ENCODE assay signal across 27 mouse cellular contexts in genomic region chr16:44410176-44410575, GRCm38 (mm10). TPM values are rescaled to one million over a fixed set of nuclear protein-coding genes. Genes with fewer than 3 reads are reported as not detected.
DNase-seq lines count a peak whose midpoint lies in the region; ATAC-seq and TF ChIP-seq lines count a peak whose summit lies in the region.
"Had no signal": no experiment of that assay in that cellular context is flagged by ENCODE, and none has a peak within 500 bp of the region (broad histone marks: within the 10 kb centered on the region; RNA-seq: fewer than 3 reads in every experiment).

No protein-coding gene starts in this region.

- no peak for TF ChIP-seq POLR2A in brain, embryonic 14.5 days (IDR thresholded peaks at IDR 0.05; ENCODE audit: borderline replicate concordance, extremely low read depth, insufficient read depth, insufficient read length, poor library complexity, severe bottlenecking)

- no peak for TF ChIP-seq EP300 in liver, postnatal 0 days (IDR thresholded peaks at IDR 0.05; ENCODE audit: low read depth)

- H3K4me2 ChIP-seq in liver, embryonic 16.5 days (ENCODE audit: low read depth, low read length) = no peak overlapping the region
- H3K4me2 ChIP-seq in liver, postnatal 0 days (ENCODE audit: low read depth, low read length) = no peak overlapping the region
- no peak overlapping the region for H3K4me2 ChIP-seq in forebrain, embryonic 14.5 days (ENCODE audit: low read length)
- H3K4me2 ChIP-seq: hindbrain, embryonic 12.5 days; intestine, embryonic 15.5 days; limb, embryonic 13.5 days; liver, embryonic 13.5 days had no signal

- no peaks in the 10 kb centered on the region for H3K36me3 ChIP-seq in liver, embryonic 16.5 days (ENCODE audit: control insufficient read depth, insufficient read depth)
- H3K36me3 ChIP-seq in liver, postnatal 0 days (replicated peaks; ENCODE audit: insufficient read depth, low read length) = no peaks in the 10 kb centered on the region
- H3K36me3 ChIP-seq in forebrain, embryonic 14.5 days (ENCODE audit: control insufficient read depth, insufficient read depth, low read length) = no peaks in the 10 kb centered on the region
- H3K36me3 ChIP-seq: heart, embryonic 10.5 days; hindbrain, embryonic 12.5 days; intestine, embryonic 15.5 days; limb, embryonic 13.5 days; liver, embryonic 13.5 days had no signal

- DNase-seq in gastrocnemius, adult 18-20 months (ENCODE audit: low spot score) = peak; percentile 18
- no peak for DNase-seq in gastrocnemius, postnatal 25 days
- DNase-seq in liver, postnatal 0 days = no peak
- DNase-seq in brain, embryonic 14.5 days (ENCODE audit: low read depth) = peak; percentile 24
- DNase-seq in Muller cell, postnatal 12 days (ENCODE audit: inconsistent ontology term) = no peak
- no peak for DNase-seq in forebrain, embryonic 14.5 days (ENCODE audit: low spot score)
- DNase-seq: adrenal gland, postnatal 36 days; cerebellum, adult 8-10 months; cerebellum, postnatal 25 days; heart, postnatal 36 days; kidney, adult 9 months; kidney, postnatal 25 days; liver, embryonic 13.5 days; midbrain, embryonic 14.5 days; right cerebral cortex, postnatal 25 days; spleen, adult 18-20 months; thymus, postnatal 25 days had no signal

- no peaks in the 10 kb centered on the region for H3K27me3 ChIP-seq in liver, embryonic 16.5 days (ENCODE audit: control insufficient read depth, insufficient read depth, low read depth, low read length)
- no peaks in the 10 kb centered on the region for H3K27me3 ChIP-seq in liver, postnatal 0 days (ENCODE audit: insufficient read depth, low read length)
- H3K27me3 ChIP-seq in forebrain, embryonic 14.5 days (replicated peaks; ENCODE audit: control insufficient read depth, insufficient read depth, low read length) = no peaks in the 10 kb centered on the region
- H3K27me3 ChIP-seq: hindbrain, embryonic 12.5 days; intestine, embryonic 15.5 days; limb, embryonic 13.5 days; liver, embryonic 13.5 days had no signal

- H3K9me3 ChIP-seq in liver, embryonic 16.5 days (replicated peaks; ENCODE audit: control insufficient read depth, low read length) = no peaks in the 10 kb centered on the region
- no peaks in the 10 kb centered on the region for H3K9me3 ChIP-seq in liver, postnatal 0 days (ENCODE audit: low read length)
- H3K9me3 ChIP-seq in forebrain, embryonic 14.5 days (replicated peaks; ENCODE audit: control insufficient read depth, low read length) = no peaks in the 10 kb centered on the region
- H3K9me3 ChIP-seq: heart, embryonic 10.5 days; hindbrain, embryonic 12.5 days; intestine, embryonic 15.5 days; limb, embryonic 13.5 days; liver, embryonic 13.5 days had no signal

- H3K9ac ChIP-seq in liver, embryonic 16.5 days (ENCODE audit: low read depth, low read length) = no peak overlapping the region
- H3K9ac ChIP-seq in liver, postnatal 0 days (replicated peaks) = no peak overlapping the region
- H3K9ac ChIP-seq in forebrain, embryonic 14.5 days (ENCODE audit: low read length) = no peak overlapping the region
- H3K9ac ChIP-seq: hindbrain, embryonic 12.5 days; intestine, embryonic 15.5 days; limb, embryonic 13.5 days; liver, embryonic 13.5 days had no signal

- no peak for TF ChIP-seq CTCF in liver, postnatal 0 days (IDR thresholded peaks at IDR 0.05; ENCODE audit: low read depth)
- TF ChIP-seq CTCF in brain, embryonic 14.5 days (IDR thresholded peaks at IDR 0.05; ENCODE audit: borderline replicate concordance, extremely low read depth, insufficient read depth, insufficient read length) = no peak

- H3K4me3 ChIP-seq in liver, embryonic 16.5 days (ENCODE audit: low read depth, low read length) = no peak overlapping the region
- no peak overlapping the region for H3K4me3 ChIP-seq in liver, postnatal 0 days (ENCODE audit: low read depth, low read length)
- H3K4me3 ChIP-seq in forebrain, embryonic 14.5 days (ENCODE audit: low read depth, low read length) = no peak overlapping the region
- H3K4me3 ChIP-seq: heart, embryonic 10.5 days; hindbrain, embryonic 12.5 days; intestine, embryonic 15.5 days; limb, embryonic 13.5 days; liver, embryonic 13.5 days had no signal

- ATAC-seq in liver, embryonic 16.5 days (ENCODE audit: low read depth) = 0 out of 2 replicates have a peak, but pooled peaks have one; percentile 21
- ATAC-seq in liver, postnatal 0 days = no peak
- ATAC-seq in megakaryocyte, adult 5-6 weeks (ENCODE audit: poor library complexity, severe bottlenecking) = peak; percentile 66
- ATAC-seq in forebrain, embryonic 14.5 days = no peak
- ATAC-seq: forebrain, embryonic 16.5 days; hindbrain, postnatal 0 days; intestine, embryonic 15.5 days had no signal

- H3K27ac ChIP-seq in liver, embryonic 16.5 days (ENCODE audit: low read length) = no peak overlapping the region
- H3K27ac ChIP-seq in liver, postnatal 0 days (ENCODE audit: low read depth) = no peak overlapping the region
- no peak overlapping the region for H3K27ac ChIP-seq in forebrain, embryonic 14.5 days (ENCODE audit: low read depth, low read length)
- H3K27ac ChIP-seq: heart, embryonic 10.5 days; hindbrain, embryonic 12.5 days; hindbrain, postnatal 0 days; intestine, embryonic 15.5 days; limb, embryonic 13.5 days; liver, embryonic 13.5 days had no signal

- WGBS in liver, embryonic 16.5 days (ENCODE audit: insufficient replicate concordance) = 30% methylated on average over 6 of the region's 6 CpGs
- WGBS in liver, postnatal 0 days (ENCODE audit: insufficient replicate concordance) = 25% methylated on average over 6 of the region's 6 CpGs
- WGBS in forebrain, embryonic 14.5 days = 57% methylated on average over 6 of the region's 6 CpGs

- no peaks in the 10 kb centered on the region for H3K4me1 ChIP-seq in liver, embryonic 16.5 days (ENCODE audit: control insufficient read depth, low read depth, low read length)
- H3K4me1 ChIP-seq in liver, postnatal 0 days (ENCODE audit: insufficient read depth) = no peaks in the 10 kb centered on the region
- H3K4me1 ChIP-seq in forebrain, embryonic 14.5 days (ENCODE audit: control insufficient read depth, insufficient read depth, low read length) = no peaks in the 10 kb centered on the region
- H3K4me1 ChIP-seq: heart, embryonic 10.5 days; hindbrain, embryonic 12.5 days; intestine, embryonic 15.5 days; limb, embryonic 13.5 days; liver, embryonic 13.5 days had no signal

RNA-seq across cellular contexts. Expression of gene Cfap44, which starts 15.6 kb away (rescaled TPM):
- not detected for total RNA-seq in gastrocnemius, adult 18-20 months (2021)
- total RNA-seq in gastrocnemius, postnatal 25 days (2021) = not detected
- polyA plus RNA-seq in liver, embryonic 16.5 days (2015; fragmentation: Nextera tagmentation; extraction: Ambion mirVana) = 0.95 and 1.1 TPM in 2 replicates
- polyA plus RNA-seq in liver, postnatal 0 days (2015; fragmentation: Nextera tagmentation; extraction: Ambion mirVana) = 0.20 and 0.69 TPM in 2 replicates
- 6.4 and 11.1 TPM in 2 replicates for polyA plus RNA-seq in brain, embryonic 14.5 days (2012; rRNA removed)
- not detected in 2 replicates for total RNA-seq in megakaryocyte, adult 5-6 weeks (2015)
- total RNA-seq in megakaryocyte, adult 5-6 weeks (2017) = 0.07 TPM in 1 of 2 replicates, not detected in the other
- 2.4 and 3.6 TPM in 2 replicates for polyA plus RNA-seq in forebrain, embryonic 14.5 days (2014; fragmentation: Nextera tagmentation; extraction: Ambion mirVana)
- total RNA-seq: gastrocnemius, adult 8-10 months; heart, postnatal 36 days; MEL had no signal

Comparison
In these comparisons a context has a peak if more than half of its experiments do, and no peak if none do; other contexts are left out.
1. DNase-seq: peak in gastrocnemius, adult 18-20 months (single experiment) and brain, embryonic 14.5 days (single experiment); none in gastrocnemius, postnatal 25 days (single experiment), liver, postnatal 0 days (single experiment), Muller cell, postnatal 12 days (single experiment) and forebrain, embryonic 14.5 days (single experiment).
2. ATAC-seq: peak in liver, embryonic 16.5 days (single experiment) and megakaryocyte, adult 5-6 weeks (single experiment); none in liver, postnatal 0 days (single experiment) and forebrain, embryonic 14.5 days (single experiment).